Mouse (Mus musculus) kidney, postnatal 0 days (tissue): ENCODE measurements around the gene Mrap. TPM values are rescaled to one million over a fixed set of nuclear protein-coding genes. Genes with fewer than 3 reads are reported as not detected.

ENCODE experiments used
- ATAC-seq: fragments of 200-750 bp; cut with Nextera tagmentation; replicated peaks from 2 replicates; pipeline ENCODE4 v1.8.0; 2017; ENCODE audit warnings: low read depth, moderate number of reproducible peaks, moderate TSS enrichment, moderate library complexity; ENCODE audit not compliant: low FRiP score
- DNase-seq: peaks from one replicate; pipeline ENCODE4 v3.0.0-alpha.2; 2016; ENCODE audit warnings: low spot score
- H3K27ac ChIP-seq: fragments of 300-500 bp; sonication (generic); 2 replicates; pipeline ENCODE4 v1.5.1; 2014; ENCODE audit warnings: mild to moderate bottlenecking
- H3K27me3 ChIP-seq: fragments of 300-500 bp; sonication (generic); 2 replicates; pipeline ENCODE4 v1.6.1; 2014; ENCODE audit warnings: low read length, mixed read lengths; ENCODE audit not compliant: insufficient read depth
- H3K36me3 ChIP-seq: fragments of 300-500 bp; sonication (generic); 2 replicates; pipeline ENCODE4 v1.6.1; 2014; ENCODE audit warnings: low read length, mixed read lengths; ENCODE audit not compliant: insufficient read depth
- H3K4me1 ChIP-seq: fragments of 300-500 bp; sonication (generic); replicated peaks from 2 replicates; pipeline ENCODE4 v1.6.1; 2014; ENCODE audit warnings: antibody characterized with exemption, low read length, mixed read lengths; ENCODE audit not compliant: insufficient read depth
- H3K4me2 ChIP-seq: fragments of 300-500 bp; sonication (generic); 2 replicates; pipeline ENCODE4 v1.6.1; 2014; ENCODE audit warnings: mild to moderate bottlenecking, low read length, moderate library complexity, mixed read lengths
- H3K4me3 ChIP-seq: fragments of 300-500 bp; sonication (generic); replicated peaks from 2 replicates; pipeline ENCODE4 v1.5.1; 2014; ENCODE audit warnings: low read depth, low read length
- H3K9ac ChIP-seq: fragments of 300-500 bp; sonication (generic); 2 replicates; pipeline ENCODE4 v1.6.1; 2014; ENCODE audit warnings: low read depth, low read length
- H3K9me3 ChIP-seq: fragments of 300-500 bp; sonication (generic); replicated peaks from 2 replicates; pipeline ENCODE4 v1.6.1; 2016; ENCODE audit warnings: low read length, inconsistent platforms, mixed read lengths
- CTCF ChIP-seq: IDR thresholded peaks from 2 replicates; pipeline ENCODE4 v1.5.1; 2016; ENCODE audit warnings: antibody characterized with exemption, low read depth, mild to moderate bottlenecking, moderate library complexity
- WGBS: fragments of 180-500 bp; shearing (Covaris S2); extraction: QIAGEN DNeasy Blood & Tissue Kit; methylation state at CpG from one replicate; pipeline ENCODE4 v1.1.7; 2014; 5-methylcytosine and 5-hydroxymethylcytosine counted together
- polyA plus RNA-seq: library from polyadenylated mRNA; unstranded; fragments of >200 nt; fragmentation: Nextera tagmentation; extraction: Ambion mirVana; gene quantifications from 2 replicates; pipeline ENCODE4 v1.2.1, GENCODE M21; 2015

Gene Mrap
- polyA plus RNA-seq, 1 experiment from 2014 or later = not detected

DNA sequence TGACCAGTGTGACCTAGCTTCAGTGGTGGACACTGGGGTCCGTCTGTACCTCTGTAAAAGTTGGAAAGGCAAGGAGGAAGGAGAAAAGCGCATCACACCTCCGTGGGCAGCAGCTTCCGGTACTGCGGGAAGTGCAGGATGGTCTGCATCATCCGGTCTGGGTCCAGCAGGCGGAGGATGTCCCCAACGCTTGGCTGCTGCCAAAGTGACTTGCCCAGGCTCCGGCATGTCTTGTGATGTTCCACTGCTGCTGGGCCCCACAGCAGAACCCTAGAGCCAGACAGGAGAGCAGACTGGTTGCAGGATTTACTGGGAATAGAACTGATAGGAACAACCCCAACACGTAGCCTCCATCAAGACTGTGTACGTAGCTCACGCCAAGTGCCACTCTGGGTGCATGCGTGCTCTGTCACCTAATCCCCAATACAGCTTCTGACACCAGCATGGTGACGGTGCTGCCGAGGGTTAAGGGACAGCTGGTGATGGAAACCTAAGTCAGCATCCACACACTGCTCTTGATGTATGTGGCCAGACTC lies 29.0 kb downstream of the Mrap start:
- Histone ChIP-seq H3K36me3 (peaks cover 46% of the 10 kb centered on the region), H3K4me2 (no peak overlapping the region), H3K4me1 (no peaks in the 10 kb centered on the region), H3K9me3 (no peaks in the 10 kb centered on the region), H3K9ac (no peak overlapping the region), H3K27me3 (no peaks in the 10 kb centered on the region), H3K4me3 (no peak overlapping the region), H3K27ac (no peak overlapping the region)
- DNase-seq (no peak), ATAC-seq (no peak)
- TF ChIP-seq CTCF = no peak
- WGBS = 95% methylated on average over 15 of the region's 15 CpGs

DNA sequence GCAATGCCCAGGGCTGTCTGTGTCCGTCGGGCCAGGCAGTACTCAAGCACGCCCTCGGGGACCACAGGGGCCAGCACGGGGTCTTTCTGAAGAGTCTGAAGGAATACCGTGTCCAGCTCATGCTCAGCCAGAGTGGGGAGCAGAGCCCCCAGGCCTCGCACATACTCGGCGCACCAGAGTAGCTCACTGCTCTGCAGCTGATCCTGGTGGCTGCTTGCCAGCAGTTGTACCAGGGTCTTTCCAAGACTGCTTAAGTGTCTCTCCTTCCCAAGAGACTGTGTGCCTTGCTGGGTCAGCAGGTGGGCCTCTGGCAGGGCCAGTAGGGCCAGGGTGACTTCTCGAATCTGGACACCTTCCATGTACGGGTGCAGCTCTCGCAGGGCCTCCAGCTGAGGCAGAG lies 36.2 kb downstream of the Mrap start:
- Histone ChIP-seq H3K9me3 (no peaks in the 10 kb centered on the region), H3K36me3 (peaks cover 57% of the 10 kb centered on the region), H3K9ac (no peak overlapping the region), H3K4me1 (no peaks in the 10 kb centered on the region), H3K4me2 (no peak overlapping the region), H3K27ac (no peak overlapping the region), H3K4me3 (no peak overlapping the region), H3K27me3 (no peaks in the 10 kb centered on the region)
- DNase-seq (no peak), ATAC-seq (no peak)
- no peak for TF ChIP-seq CTCF
- 88% methylated on average over 12 of the region's 12 CpGs for WGBS

DNA sequence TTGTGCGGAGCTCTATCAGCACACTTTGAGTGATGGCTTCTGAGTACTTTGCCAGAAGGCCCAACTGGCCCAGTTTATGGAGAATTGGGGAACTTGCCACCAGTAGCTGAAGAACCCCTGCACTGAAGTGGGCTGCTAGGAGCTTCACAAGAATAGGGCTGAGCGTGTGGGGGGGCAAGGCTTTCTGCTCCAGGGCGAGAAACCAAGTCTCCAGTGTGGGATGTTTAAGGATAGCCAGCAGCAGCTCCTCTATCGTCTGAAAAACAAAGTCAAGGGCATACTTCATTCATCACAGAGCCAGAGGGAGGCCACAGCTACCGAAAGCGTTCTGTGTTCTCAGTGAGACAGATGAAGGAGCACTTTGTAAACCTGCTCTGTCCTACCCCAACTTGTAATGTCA lies 36.6 kb downstream of the Mrap start:
- no peak overlapping the region for H3K9ac ChIP-seq
- no peaks in the 10 kb centered on the region for H3K9me3 ChIP-seq
- no peak for DNase-seq
- no peak overlapping the region for H3K4me3 ChIP-seq
- 83% methylated on average over 6 of the region's 6 CpGs for WGBS
- TF ChIP-seq CTCF = no peak
- no peak overlapping the region for H3K27ac ChIP-seq
- ATAC-seq = no peak
- H3K4me1 ChIP-seq = no peaks in the 10 kb centered on the region
- H3K36me3 ChIP-seq = peaks cover 54% of the 10 kb centered on the region
- H3K4me2 ChIP-seq = no peak overlapping the region
- H3K27me3 ChIP-seq = no peaks in the 10 kb centered on the region

DNA sequence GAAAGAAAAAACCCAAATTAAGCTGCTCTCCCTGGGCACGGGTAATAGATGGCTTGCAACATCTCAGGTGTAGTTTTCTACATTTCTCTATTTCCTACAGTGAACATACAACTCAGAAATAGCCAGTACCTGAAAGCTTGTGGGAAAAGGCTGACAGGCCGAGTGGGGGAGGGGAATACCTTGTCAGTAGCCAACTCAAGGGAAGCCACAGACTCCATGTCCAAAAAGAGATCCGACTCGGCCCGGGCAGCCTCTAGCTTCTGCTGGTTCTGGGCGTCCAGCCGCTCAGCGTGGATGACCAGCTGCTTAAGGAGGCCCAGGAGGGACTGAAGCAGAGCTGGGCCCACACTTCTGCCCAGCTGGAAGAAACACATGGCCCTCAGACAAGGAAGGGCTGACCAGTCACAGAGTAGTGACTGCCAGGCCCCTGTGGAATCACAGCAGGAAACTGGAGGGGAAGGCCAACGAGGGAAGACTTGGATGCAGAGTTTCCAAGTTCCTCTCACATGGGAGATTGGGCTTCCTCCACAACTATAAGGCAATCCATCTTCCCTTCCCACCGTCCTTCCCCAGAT lies 38.0 kb downstream of the Mrap start:
- no peak for TF ChIP-seq CTCF
- Histone ChIP-seq H3K9me3 (no peaks in the 10 kb centered on the region), H3K4me3 (no peak overlapping the region), H3K4me2 (no peak overlapping the region), H3K4me1 (no peaks in the 10 kb centered on the region), H3K27ac (no peak overlapping the region), H3K27me3 (no peaks in the 10 kb centered on the region), H3K9ac (no peak overlapping the region), H3K36me3 (peaks cover 54% of the 10 kb centered on the region)
- DNase-seq (no peak), ATAC-seq (no peak)
- WGBS = 86% methylated on average over 10 of the region's 10 CpGs

DNA sequence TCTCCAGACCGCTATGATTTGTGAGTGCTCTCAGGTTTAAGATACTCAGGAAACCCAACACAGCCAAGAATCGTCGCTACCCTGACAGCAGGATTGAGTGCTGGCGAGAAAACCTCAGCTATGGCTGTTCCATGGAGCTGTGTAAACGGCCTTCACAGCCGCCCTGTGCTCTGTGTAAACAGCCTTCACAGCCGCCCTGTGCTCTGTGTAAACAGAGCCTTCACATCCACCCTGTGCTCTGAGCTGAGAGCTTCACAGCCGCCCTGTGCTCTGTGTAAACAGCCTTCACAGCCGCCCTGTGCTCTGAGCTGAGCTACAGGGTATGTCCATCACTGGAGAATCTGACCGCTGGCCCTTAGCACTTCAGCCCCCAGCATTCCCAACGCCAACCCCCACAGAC lies 41.8 kb downstream of the Mrap start:
- DNase-seq (peak; percentile 27), ATAC-seq (peak; percentile 48; the same call in 1 of the 2 replicates)
- Histone ChIP-seq H3K27ac (no peak overlapping the region), H3K9ac (no peak overlapping the region), H3K4me2 (no peak overlapping the region), H3K36me3 (peaks cover 34% of the 10 kb centered on the region; the same call in 1 of the 2 replicates), H3K27me3 (no peaks in the 10 kb centered on the region), H3K4me1 (no peaks in the 10 kb centered on the region), H3K9me3 (no peaks in the 10 kb centered on the region), H3K4me3 (no peak overlapping the region)
- 32% methylated on average over 11 of the region's 11 CpGs for WGBS
- no peak for TF ChIP-seq CTCF

GRCm38 (mm10) chr16:90783302-90783701 lies 45.3 kb downstream of the Mrap start:
- DNase-seq (no peak), ATAC-seq (no peak)
- no peak for TF ChIP-seq CTCF
- Histone ChIP-seq H3K27me3 (no peaks in the 10 kb centered on the region), H3K9ac (no peak overlapping the region), H3K9me3 (no peaks in the 10 kb centered on the region), H3K36me3 (peaks cover 54% of the 10 kb centered on the region), H3K27ac (no peak overlapping the region), H3K4me2 (no peak overlapping the region), H3K4me1 (no peaks in the 10 kb centered on the region), H3K4me3 (no peak overlapping the region)
- WGBS = 88% methylated on average over 11 of the region's 11 CpGs

DNA sequence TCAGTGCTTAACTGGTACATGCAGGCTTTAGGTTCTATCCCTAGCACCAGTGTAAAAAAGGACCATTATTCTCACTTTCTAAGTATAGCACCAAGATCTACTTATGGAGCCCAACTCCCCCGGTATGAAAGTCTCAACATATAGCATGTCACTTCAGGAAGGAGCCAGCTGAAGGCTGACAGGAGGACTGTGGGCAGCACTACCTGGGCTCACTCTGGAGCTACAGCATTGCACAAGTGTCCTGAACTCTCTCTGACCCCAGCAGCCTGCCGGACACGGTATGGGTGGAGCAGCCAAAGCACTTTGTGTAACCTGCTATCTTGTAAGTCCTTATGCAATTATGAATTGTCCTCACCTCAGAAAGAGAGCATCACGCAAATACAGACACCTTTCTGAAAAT lies 47.2 kb downstream of the Mrap start:
- Histone ChIP-seq H3K36me3 (peaks cover 57% of the 10 kb centered on the region), H3K9me3 (no peaks in the 10 kb centered on the region)

More for the DNA sequence above, 47.2 kb downstream of the Mrap start:
- 71% methylated on average over 4 of the region's 4 CpGs for WGBS
- no peak overlapping the region for H3K9ac ChIP-seq
- H3K4me3 ChIP-seq = no peak overlapping the region
- no peak overlapping the region for H3K4me2 ChIP-seq
- H3K4me1 ChIP-seq = no peaks in the 10 kb centered on the region
- no peak overlapping the region for H3K27ac ChIP-seq
- no peaks in the 10 kb centered on the region for H3K27me3 ChIP-seq
- TF ChIP-seq CTCF = no peak
- ATAC-seq (no peak), DNase-seq (no peak)
